10 mouse cellular contexts compared by ENCODE assay signal in the genomic region with DNA sequence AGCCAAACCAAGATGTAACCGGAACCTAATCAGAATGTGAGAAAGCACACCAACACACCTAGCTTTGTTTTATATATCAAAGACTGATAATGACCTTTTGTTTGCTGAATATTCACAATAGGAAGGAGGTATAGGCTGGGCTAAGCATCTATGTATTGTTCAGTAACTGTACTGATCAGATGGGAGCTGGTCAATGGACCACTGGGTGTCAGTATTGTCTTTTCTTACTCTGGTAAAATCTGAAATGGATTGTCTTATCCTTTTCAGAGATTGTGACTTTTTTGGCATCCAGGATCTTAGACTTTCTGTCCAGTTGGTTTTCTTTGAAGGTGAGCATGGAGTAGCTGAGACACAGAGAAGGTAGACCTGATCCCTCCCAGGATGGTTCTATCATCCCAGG.
DNase-seq lines count a peak whose midpoint lies in the region; TF ChIP-seq lines count a peak whose summit lies in the region.
"Had no signal": no experiment of that assay in that cellular context is flagged by ENCODE, and none has a peak within 500 bp of the region (broad histone marks: within the 10 kb centered on the region; RNA-seq: fewer than 3 reads in every experiment).

No protein-coding gene starts in this region.

- H3K27ac ChIP-seq in left cerebral cortex, adult 2 months: no peak overlapping the region
- H3K27ac ChIP-seq: forebrain, embryonic 15.5 days; limb, embryonic 13.5 days had no signal

- DNase-seq in heart, adult 8-10 months (ENCODE audit: low spot score): peak; percentile 8
- no peak for DNase-seq in heart, postnatal 36 days
- no peak for DNase-seq in left cerebral cortex, adult 2 months (ENCODE audit: extremely low spot score in 1 of 2, low spot score in 2 of 2)
- no peak for DNase-seq in left cerebral cortex, adult 8-10 months (ENCODE audit: low spot score in 2 of 2)
- DNase-seq in Muller cell, postnatal 12 days (ENCODE audit: inconsistent ontology term): peak; percentile 7
- peak; percentile 63 for DNase-seq in brain, embryonic 14.5 days (ENCODE audit: low read depth)
- no peak for DNase-seq in urinary bladder, adult 2 months (ENCODE audit: low spot score)
- DNase-seq: lung, postnatal 4 days had no signal

- intact Hi-C loops in heart, postnatal 36 days (cut with DNase I): loop anchor here (2.0 to 10.0 kb wide), 3 partner anchors 467 to 1857 kb away; no protein-coding TSS in a partner anchor
- intact Hi-C loops in left cerebral cortex, adult 2 months (cut with DNase I): loop anchor here (1.0 to 5.0 kb wide), 2 partner anchors 1672 to 1855 kb away; no protein-coding TSS in a partner anchor

- no peak for TF ChIP-seq POLR2A in brain, embryonic 14.5 days (IDR thresholded peaks at IDR 0.05; ENCODE audit: borderline replicate concordance, extremely low read depth, insufficient read depth, insufficient read length, poor library complexity, severe bottlenecking)

- no peak overlapping the region for H3K4me3 ChIP-seq in left cerebral cortex, adult 2 months
- H3K4me3 ChIP-seq: forebrain, embryonic 15.5 days; limb, embryonic 13.5 days had no signal

- peak; percentile 54 for TF ChIP-seq CTCF in left cerebral cortex, adult 2 months (IDR thresholded peaks at IDR 0.05)
- TF ChIP-seq CTCF in brain, embryonic 14.5 days (IDR thresholded peaks at IDR 0.05; ENCODE audit: borderline replicate concordance, extremely low read depth, insufficient read depth, insufficient read length): no peak

Comparison
In these comparisons a context has a peak if more than half of its experiments do, and no peak if none do; other contexts are left out.
1. DNase-seq: peak in heart, adult 8-10 months (single experiment), Muller cell, postnatal 12 days (single experiment) and brain, embryonic 14.5 days (single experiment); none in heart, postnatal 36 days (0 of 2), left cerebral cortex, adult 2 months (0 of 2), left cerebral cortex, adult 8-10 months (0 of 2) and urinary bladder, adult 2 months (single experiment).